Comparison of ENCODE assay signal across 14 mouse cellular contexts in the genomic region with DNA sequence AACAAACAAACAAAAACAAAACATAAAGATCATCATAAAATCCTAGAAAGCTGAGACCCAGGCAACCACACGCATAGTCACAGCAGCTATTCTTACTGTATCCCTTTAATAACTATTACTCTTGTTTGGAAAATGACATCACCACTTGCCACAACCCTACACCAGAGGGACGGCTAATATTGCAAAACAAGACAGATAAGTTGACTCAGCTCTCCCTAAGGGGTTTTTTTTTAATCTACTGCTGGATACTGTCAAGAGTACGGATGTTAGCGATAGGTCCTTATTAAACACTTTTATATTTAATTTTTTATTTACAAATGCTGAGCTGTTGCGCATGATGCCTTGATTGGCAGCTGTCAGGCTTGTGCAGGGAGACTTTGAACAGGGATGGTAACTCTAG. TPM values are rescaled to one million over a fixed set of nuclear protein-coding genes. Genes with fewer than 3 reads are reported as not detected.
A peak's percentile ranks its signal among the peaks of the same experiment; 100 is the strongest.
DNase-seq lines count a peak whose midpoint lies in the region; ATAC-seq and TF ChIP-seq lines count a peak whose summit lies in the region.
"Had no signal": no experiment of that assay in that cellular context is flagged by ENCODE, and none has a peak within 500 bp of the region (broad histone marks: within the 10 kb centered on the region; RNA-seq: fewer than 3 reads in every experiment).

No protein-coding gene starts in this region.

- no peak overlapping the region for H3K27ac ChIP-seq in liver, adult 2 months (replicated peaks; ENCODE audit: insufficient read depth, low read depth, low read length)
- H3K27ac ChIP-seq in forebrain, embryonic 10.5 days, result no peak overlapping the region
- no peak overlapping the region for H3K27ac ChIP-seq in midbrain, embryonic 10.5 days (replicated peaks)
- H3K27ac ChIP-seq: forebrain, embryonic 15.5 days had no signal

- no peak overlapping the region for H3K4me3 ChIP-seq in liver, adult 2 months (ENCODE audit: insufficient read depth, low read depth, low read length)
- no peak overlapping the region for H3K4me3 ChIP-seq in forebrain, embryonic 10.5 days
- H3K4me3 ChIP-seq in midbrain, embryonic 10.5 days, result no peak overlapping the region
- H3K4me3 ChIP-seq: forebrain, embryonic 15.5 days had no signal

- TF ChIP-seq POLR2A in liver, adult 2 months (IDR thresholded peaks at IDR 0.05; ENCODE audit: extremely low read depth, insufficient read depth, low read length), result no peak

- no peaks in the 10 kb centered on the region for H3K27me3 ChIP-seq in liver, adult 2 months (ENCODE audit: control insufficient read depth, insufficient read depth, low read length)
- no peaks in the 10 kb centered on the region for H3K27me3 ChIP-seq in forebrain, embryonic 10.5 days (ENCODE audit: poor library complexity, severe bottlenecking)
- H3K27me3 ChIP-seq in midbrain, embryonic 10.5 days (ENCODE audit: low read depth, poor library complexity, severe bottlenecking), result no peaks in the 10 kb centered on the region
- H3K27me3 ChIP-seq: forebrain, embryonic 15.5 days had no signal

- no peaks in the 10 kb centered on the region for H3K4me1 ChIP-seq in liver, adult 2 months (ENCODE audit: control insufficient read depth, insufficient read depth, low read length)
- H3K4me1 ChIP-seq in forebrain, embryonic 10.5 days, result no peaks in the 10 kb centered on the region
- no peaks in the 10 kb centered on the region for H3K4me1 ChIP-seq in midbrain, embryonic 10.5 days
- H3K4me1 ChIP-seq: forebrain, embryonic 15.5 days had no signal

- H3K79me2 ChIP-seq in liver, adult 2 months (ENCODE audit: control insufficient read depth, insufficient read depth, low read length), result no peaks in the 10 kb centered on the region

- no peaks in the 10 kb centered on the region for H3K9me3 ChIP-seq in forebrain, embryonic 10.5 days
- no peaks in the 10 kb centered on the region for H3K9me3 ChIP-seq in midbrain, embryonic 10.5 days (replicated peaks)
- H3K9me3 ChIP-seq: forebrain, embryonic 15.5 days had no signal

- H3K9ac ChIP-seq in liver, adult 2 months (ENCODE audit: low read depth, low read length), result no peak overlapping the region
- H3K9ac ChIP-seq: forebrain, embryonic 15.5 days had no signal

- 38% methylated on average over 5 of the region's 5 CpGs for WGBS in liver, adult 2 months
- 95% methylated on average over 5 of the region's 5 CpGs for WGBS in forebrain, embryonic 10.5 days
- WGBS in midbrain, embryonic 10.5 days, result 97% methylated on average over 5 of the region's 5 CpGs

- DNase-seq in adrenal gland, adult 2 months, result peak; percentile 14
- no peak for DNase-seq in adrenal gland, postnatal 36 days
- DNase-seq in liver, adult 2 months (ENCODE audit: extremely low read depth, low read depth, low spot score), result peak; percentile 26
- DNase-seq in liver, result no peak
- DNase-seq in NIH3T3 (ENCODE audit: low read depth), result peak; percentile 10
- DNase-seq in forebrain, embryonic 10.5 days (ENCODE audit: extremely low spot score, low spot score), result no peak
- no peak for DNase-seq in midbrain, embryonic 10.5 days (ENCODE audit: low spot score)
- DNase-seq: cerebellum, adult 2 months; gastrocnemius, postnatal 14 days; right cerebral cortex, postnatal 25 days; thymus, adult 18-20 months had no signal

- no peak for TF ChIP-seq CTCF in liver, adult 2 months (IDR thresholded peaks at IDR 0.05; ENCODE audit: low read depth, low read length)

- no peaks in the 10 kb centered on the region; the same call in 1 of the 2 replicates for H3K36me3 ChIP-seq in liver, adult 2 months (ENCODE audit: control insufficient read depth, insufficient read depth, low read length)
- H3K36me3 ChIP-seq in forebrain, embryonic 10.5 days (replicated peaks), result no peaks in the 10 kb centered on the region
- no peaks in the 10 kb centered on the region for H3K36me3 ChIP-seq in midbrain, embryonic 10.5 days
- H3K36me3 ChIP-seq: forebrain, embryonic 15.5 days had no signal

- peak; percentile 69 for ATAC-seq in megakaryocyte progenitor cell, adult 5-6 weeks (replicated peaks; ENCODE audit: poor library complexity)
- ATAC-seq: forebrain, embryonic 15.5 days had no signal

RNA-seq across cellular contexts. Expression of gene Abca8a, which starts 35.0 kb away (rescaled TPM):
- total RNA-seq in adrenal gland, adult 2 months (2021), result 10 to 100 TPM; 36.7 to 51.1 TPM
- 2.5 and 2.6 TPM in 2 replicates for polyA plus RNA-seq in adrenal gland, adult 2 months (2012; rRNA removed)
- 10 to 100 TPM; 40.9 to 49.3 TPM for total RNA-seq in adrenal gland, postnatal 36 days (2021)
- total RNA-seq in liver, adult 2 months (2014; rRNA removed), result 141 and 146 TPM in 2 replicates
- 16.0 and 24.0 TPM in 2 replicates for polyA plus RNA-seq in liver, adult 2 months (2012; rRNA removed)
- 0.07 TPM in 1 of 2 replicates, not detected in the other for total RNA-seq in megakaryocyte progenitor cell, adult 5-6 weeks (2015)
- total RNA-seq in megakaryocyte progenitor cell, adult 5-6 weeks (2017), result not detected in 2 replicates
- not detected in 2 replicates for polyA plus RNA-seq in forebrain, embryonic 10.5 days (2016; fragmentation: Nextera tagmentation; extraction: Ambion mirVana)
- polyA plus RNA-seq in midbrain, embryonic 10.5 days (2016; fragmentation: Nextera tagmentation; extraction: Ambion mirVana), result 0.02 TPM in 1 of 2 replicates, not detected in the other
- polyA plus RNA-seq: midbrain, embryonic 11.5 days had no signal

RNA-seq across cellular contexts. Expression of gene Abca9, which starts 37.2 kb away (rescaled TPM):
- 10 to 100 TPM; 19.0 to 21.3 TPM for total RNA-seq in adrenal gland, adult 2 months (2021)
- polyA plus RNA-seq in adrenal gland, adult 2 months (2012; rRNA removed), result 0.42 TPM in 2 replicates
- total RNA-seq in adrenal gland, postnatal 36 days (2021), result 10 to 100 TPM; 18.7 to 19.9 TPM
- total RNA-seq in liver, adult 2 months (2014; rRNA removed), result 3.6 and 4.1 TPM in 2 replicates
- polyA plus RNA-seq in liver, adult 2 months (2012; rRNA removed), result 0.34 and 0.43 TPM in 2 replicates
- 3.4 and 3.7 TPM in 2 replicates for total RNA-seq in megakaryocyte progenitor cell, adult 5-6 weeks (2015)
- 3.1 and 3.8 TPM in 2 replicates for total RNA-seq in megakaryocyte progenitor cell, adult 5-6 weeks (2017)
- 2.0 and 2.9 TPM in 2 replicates for polyA plus RNA-seq in forebrain, embryonic 10.5 days (2016; fragmentation: Nextera tagmentation; extraction: Ambion mirVana)
- polyA plus RNA-seq in midbrain, embryonic 10.5 days (2016; fragmentation: Nextera tagmentation; extraction: Ambion mirVana), result 3.0 and 3.6 TPM in 2 replicates

Comparison
In these comparisons a context has a peak if more than half of its experiments do, and no peak if none do; other contexts are left out.
1. DNase-seq: peak in adrenal gland, adult 2 months (single experiment), liver, adult 2 months (single experiment) and NIH3T3 (single experiment); none in adrenal gland, postnatal 36 days (0 of 2), liver (single experiment), forebrain, embryonic 10.5 days (single experiment) and midbrain, embryonic 10.5 days (single experiment).
2. RNA of gene Abca8a, which starts 35.0 kb away (total RNA-seq): 141 to 146 TPM in liver, adult 2 months, 36.7 to 51.1 TPM in adrenal gland, adult 2 months and 40.9 to 49.3 TPM in adrenal gland, postnatal 36 days; 0.07 TPM in megakaryocyte progenitor cell, adult 5-6 weeks; every median in the first group is over 10 times any median in the second.